Mouse (Mus musculus) spleen, postnatal 14 days (tissue): ENCODE data around the gene Mxd3.

Experiments
- DNase-seq, 2 experiments: peaks; one replicate each; pipeline ENCODE4 v3.0.0; 2021 to 2022; ENCODE audit warnings: low spot score in 2 of 2

Gene Mxd3

DNA sequence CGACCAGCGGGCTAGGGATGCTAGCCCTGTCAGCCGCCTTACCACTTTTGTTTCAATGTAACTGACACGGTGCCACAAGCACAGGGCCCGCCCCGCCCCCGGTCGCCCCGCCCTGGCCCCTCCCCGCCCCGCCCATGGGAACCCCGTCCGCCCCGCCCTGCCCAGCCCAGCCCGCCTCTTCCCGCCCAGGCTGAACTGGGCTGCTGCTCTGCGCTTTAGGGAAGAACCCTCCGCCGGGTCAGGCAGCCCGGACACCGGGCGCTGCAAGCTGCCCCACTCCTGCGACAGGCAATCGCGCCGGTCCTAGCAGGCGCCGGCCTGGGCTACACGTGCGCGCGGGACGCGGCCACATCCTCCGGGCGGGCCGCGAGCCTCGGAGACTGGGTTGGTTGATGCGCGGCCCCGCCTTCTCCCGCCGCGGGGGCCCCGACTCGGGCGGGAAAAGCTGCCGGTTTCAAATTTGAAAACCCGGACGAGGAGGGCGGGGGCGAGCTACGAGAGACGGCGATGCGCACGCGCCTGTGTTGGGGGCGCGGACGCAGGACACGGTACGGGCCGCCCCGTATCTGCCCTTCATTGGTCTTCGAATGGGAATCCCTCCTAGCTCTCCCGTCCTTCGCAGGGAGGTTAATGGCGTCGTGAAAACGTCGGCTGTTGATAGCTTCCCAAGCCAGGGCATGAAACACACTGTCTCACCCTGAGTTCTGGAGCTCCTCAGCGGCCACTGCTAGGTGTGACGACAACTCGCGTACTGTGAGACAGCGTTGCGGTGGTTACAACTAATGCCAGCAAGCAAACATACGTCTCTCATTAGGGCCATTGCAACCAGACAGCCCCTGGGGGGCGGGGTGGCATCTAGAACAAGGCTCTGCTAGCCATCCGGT, at the start of gene Mxd3:
Mxd3 (minus strand) TSS at position 141 of the 884 bp plus-strand sequence.
- peak; percentile 79 to 83 for DNase-seq

- no peak for DNase-seq
These were observed 49.4 kb upstream of the Mxd3 start for GRCm38 (mm10) chr13:55378907-55379580.

GRCm38 (mm10) chr13:55375877-55376276, 46.3 kb upstream of the Mxd3 start:
- DNase-seq: no peak

DNA sequence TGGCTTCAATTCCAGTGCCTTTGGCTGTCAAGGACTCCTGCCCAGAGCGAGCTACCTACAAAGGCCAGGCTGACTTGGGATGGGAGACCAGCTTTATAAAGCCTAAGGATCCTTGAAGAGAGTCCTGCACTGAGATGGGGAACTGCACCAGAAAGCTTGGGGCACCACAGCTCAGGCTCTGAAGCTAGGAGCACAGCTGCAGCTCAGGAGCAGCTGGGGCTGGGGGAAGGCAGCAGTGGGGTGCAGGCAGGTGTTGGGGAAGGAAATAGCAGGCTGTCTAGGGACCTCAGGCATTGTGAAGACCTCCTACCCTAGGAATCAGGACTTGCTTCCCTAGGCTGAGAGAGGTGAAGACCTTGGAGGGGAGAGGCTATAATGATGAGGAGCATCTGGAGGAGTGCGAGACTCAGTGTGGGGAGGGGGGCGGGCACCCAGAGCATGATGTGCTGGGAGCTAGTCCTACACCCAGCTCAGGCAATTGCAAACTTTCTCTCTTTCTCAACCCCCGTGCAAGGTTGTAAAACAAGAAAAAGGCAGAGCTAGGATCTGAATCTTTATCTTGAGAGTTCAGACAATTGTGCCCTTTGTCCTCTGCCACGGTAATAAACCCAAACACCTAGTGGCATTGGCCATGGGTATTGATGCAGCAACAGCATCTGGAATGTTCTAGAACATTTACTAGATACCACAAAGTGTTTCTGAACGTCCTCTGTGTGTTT, 44.7 kb upstream of the Mxd3 start:
- DNase-seq: no peak

GRCm38 (mm10) chr13:55371740-55372139, 42.1 kb upstream of the Mxd3 start:
- no peak for DNase-seq

GRCm38 (mm10) chr13:55371007-55371681, 41.5 kb upstream of the Mxd3 start:
- DNase-seq: no peak

GRCm38 (mm10) chr13:55370234-55370633, 40.6 kb upstream of the Mxd3 start:
- DNase-seq: no peak

DNA sequence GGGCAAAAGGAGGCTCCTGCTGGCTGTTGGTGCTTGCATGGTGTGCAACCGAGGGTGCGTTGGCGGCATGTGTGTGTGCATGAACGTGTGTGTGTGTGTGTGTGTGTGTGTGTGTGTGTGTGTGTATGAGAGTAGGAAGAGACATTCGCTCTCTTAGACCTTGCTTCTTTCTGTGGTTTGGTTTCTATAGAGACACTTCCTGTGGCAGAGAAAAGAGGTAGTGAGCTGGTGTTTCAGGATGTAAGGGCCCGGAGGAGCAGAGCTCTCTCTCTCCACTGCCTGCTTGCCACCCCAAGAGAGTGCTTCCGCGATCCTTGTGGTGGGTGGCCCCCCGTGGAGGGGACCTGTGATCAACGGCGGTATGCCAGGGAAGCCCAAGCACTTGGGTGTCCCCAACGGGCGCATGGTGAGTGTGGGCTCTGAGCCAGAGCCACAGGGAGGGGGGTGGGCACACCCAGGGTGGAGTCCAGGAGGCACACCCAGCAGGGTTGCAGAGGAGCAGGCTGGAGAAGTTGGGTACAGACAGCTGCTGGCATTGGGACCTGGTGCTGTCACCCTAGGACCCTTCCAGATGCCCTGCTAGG, 40.0 kb upstream of the Mxd3 start, which contains the start of gene Rgs14:
Rgs14 (plus strand) TSS at position 202 of the 584 bp plus-strand sequence.
- DNase-seq: peak; percentile 54 to 58

GRCm38 (mm10) chr13:55368401-55368800, 38.8 kb upstream of the Mxd3 start:
- DNase-seq: no peak

- peak; percentile 83 to 92 for DNase-seq
These were observed 32.9 kb upstream of the Mxd3 start, which contains the start of gene Lman2 for GRCm38 (mm10) chr13:55362453-55363060. Gene Lman2 (minus strand): TSS chr13:55362783.

- DNase-seq: no peak
These were observed 32.4 kb upstream of the Mxd3 start for GRCm38 (mm10) chr13:55361974-55362452.

DNA sequence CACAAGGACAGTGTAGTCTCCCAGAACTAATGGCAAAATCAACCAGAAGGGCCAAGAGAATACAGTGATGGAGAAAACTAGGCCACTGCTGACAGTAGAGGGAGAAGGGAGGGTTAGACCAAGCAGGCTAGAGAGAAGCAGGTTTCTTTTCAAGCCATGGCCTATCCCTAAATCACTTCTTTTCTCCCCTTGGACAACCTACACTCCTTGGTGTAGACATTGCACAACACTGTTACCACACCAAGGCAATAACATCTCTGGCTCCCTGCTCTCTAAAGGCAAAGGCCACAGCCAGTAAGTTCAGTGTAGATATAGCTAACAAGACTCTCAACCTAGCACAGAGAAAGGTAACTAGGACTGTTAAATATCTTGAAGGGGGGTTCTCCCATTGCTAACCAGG, 31.5 kb upstream of the Mxd3 start:
- no peak for DNase-seq

DNA sequence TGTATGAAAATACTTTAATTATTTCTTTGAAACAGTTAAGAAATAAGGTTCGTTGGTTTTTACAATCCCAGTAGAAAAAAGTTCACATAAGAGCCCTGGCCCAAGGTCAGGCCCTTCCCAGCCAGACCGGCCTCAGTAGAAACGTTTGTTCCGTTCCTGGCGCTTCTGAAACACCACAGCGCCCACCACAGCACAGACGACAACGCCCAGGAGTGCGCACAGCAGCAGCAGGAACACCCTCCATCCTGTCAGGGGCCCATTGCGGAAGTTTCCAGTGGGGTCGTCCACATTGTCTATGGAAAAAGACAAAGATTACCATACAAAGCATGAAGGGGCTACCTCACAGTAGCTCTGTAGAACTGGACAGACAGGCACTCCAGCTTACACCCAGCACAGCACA, 17.1 kb upstream of the Mxd3 start:
- DNase-seq: no peak

DNA sequence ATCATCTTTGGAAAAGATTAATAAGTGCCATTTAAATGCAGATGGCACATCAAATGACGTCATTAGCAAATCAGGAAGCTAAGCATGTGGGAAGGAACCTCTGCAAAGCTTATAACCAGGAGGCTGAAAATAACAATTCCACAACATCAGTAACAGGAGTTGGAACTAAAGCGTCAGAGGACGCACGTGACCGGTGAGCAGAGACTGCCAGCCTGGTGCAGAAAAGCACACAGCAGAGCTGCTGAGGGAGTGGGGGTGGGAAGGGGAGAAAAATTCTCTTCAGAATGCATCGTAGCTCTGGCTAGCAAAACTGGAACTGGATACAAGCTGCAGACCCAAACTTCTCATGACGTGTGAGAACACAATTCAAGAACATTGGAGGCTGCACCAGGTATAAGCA, 14.7 kb upstream of the Mxd3 start:
- DNase-seq: no peak

GRCm38 (mm10) chr13:55342469-55342868, 12.8 kb upstream of the Mxd3 start:
- no peak for DNase-seq

GRCm38 (mm10) chr13:55339259-55339658, 9.6 kb upstream of the Mxd3 start:
- no peak for DNase-seq

- no peak for DNase-seq
These were observed 8.8 kb upstream of the Mxd3 start for GRCm38 (mm10) chr13:55338131-55339054.

- DNase-seq: no peak
These were observed 7.8 kb upstream of the Mxd3 start for GRCm38 (mm10) chr13:55337341-55337975.

- DNase-seq: no peak
These were observed 6.1 kb upstream of the Mxd3 start for GRCm38 (mm10) chr13:55335701-55336100.
